Mouse (Mus musculus) embryonic facial prominence, embryonic 11.5 days (tissue): Measurements from ENCODE around the gene Rabl3. TPM values are rescaled to one million over a fixed set of nuclear protein-coding genes. Genes with fewer than 3 reads are reported as not detected.

Experiments
- ATAC-seq: fragments of 200-750 bp; cut with Nextera tagmentation; replicated peaks from 2 replicates; pipeline ENCODE4 v1.8.0; 2017; ENCODE audit warnings: low read depth; ENCODE audit not compliant: insufficient number of reproducible peaks, low FRiP score, low TSS enrichment
- DNase-seq: peaks from one replicate; pipeline ENCODE4 v3.0.0-alpha.2; 2015; ENCODE audit warnings: low spot score
- H3K27ac ChIP-seq: fragments of 300-500 bp; sonication (generic); replicated peaks from 2 replicates; pipeline ENCODE4 v1.5.1; 2014; ENCODE audit warnings: mild to moderate bottlenecking, low read depth, low read length, control low read depth
- H3K27me3 ChIP-seq: fragments of 300-500 bp; sonication (generic); 2 replicates; pipeline ENCODE4 v1.6.1; 2014; ENCODE audit warnings: mild to moderate bottlenecking, low read length, moderate library complexity, mixed read lengths; ENCODE audit not compliant: control insufficient read depth, insufficient read depth
- H3K36me3 ChIP-seq: fragments of 300-500 bp; sonication (generic); replicated peaks from 2 replicates; pipeline ENCODE4 v1.6.1; 2014; ENCODE audit warnings: low read depth, mild to moderate bottlenecking, low read length, moderate library complexity, mixed read lengths; ENCODE audit not compliant: control insufficient read depth, insufficient read depth
- H3K4me1 ChIP-seq: fragments of 300-500 bp; sonication (generic); 2 replicates; pipeline ENCODE4 v1.6.1; 2014; ENCODE audit warnings: low read length, mixed read lengths; ENCODE audit not compliant: control insufficient read depth, insufficient read depth
- H3K4me2 ChIP-seq: fragments of 300-500 bp; sonication (generic); 2 replicates; pipeline ENCODE4 v1.6.1; 2014; ENCODE audit warnings: low read depth, mild to moderate bottlenecking, control low read depth, low read length, moderate library complexity
- H3K4me3 ChIP-seq: fragments of 300-500 bp; sonication (generic); 2 replicates; pipeline ENCODE4 v1.5.1; 2014; ENCODE audit warnings: low read depth, low read length, control low read depth
- H3K9ac ChIP-seq: fragments of 300-500 bp; sonication (generic); replicated peaks from 2 replicates; pipeline ENCODE4 v1.6.1; 2014; ENCODE audit warnings: mild to moderate bottlenecking, control low read depth, low read length
- H3K9me3 ChIP-seq: fragments of 300-500 bp; sonication (generic); replicated peaks from 2 replicates; pipeline ENCODE4 v1.6.1; 2016; ENCODE audit warnings: mild to moderate bottlenecking, low read length, inconsistent platforms, mixed read lengths; ENCODE audit not compliant: control insufficient read depth
- WGBS: fragments of 180-500 bp; shearing (Covaris S2); extraction: QIAGEN DNeasy Blood & Tissue Kit; methylation state at CpG from one replicate; pipeline ENCODE4 v1.1.7; 2014; 5-methylcytosine and 5-hydroxymethylcytosine counted together
- polyA plus RNA-seq: library from polyadenylated mRNA; unstranded; fragments of >200 nt; fragmentation: Nextera tagmentation; extraction: Ambion mirVana; gene quantifications from 2 replicates; pipeline ENCODE4 v1.2.1, GENCODE M21; 2014

Gene Rabl3
- 41.2 and 44.9 TPM in 2 replicates for polyA plus RNA-seq

DNA sequence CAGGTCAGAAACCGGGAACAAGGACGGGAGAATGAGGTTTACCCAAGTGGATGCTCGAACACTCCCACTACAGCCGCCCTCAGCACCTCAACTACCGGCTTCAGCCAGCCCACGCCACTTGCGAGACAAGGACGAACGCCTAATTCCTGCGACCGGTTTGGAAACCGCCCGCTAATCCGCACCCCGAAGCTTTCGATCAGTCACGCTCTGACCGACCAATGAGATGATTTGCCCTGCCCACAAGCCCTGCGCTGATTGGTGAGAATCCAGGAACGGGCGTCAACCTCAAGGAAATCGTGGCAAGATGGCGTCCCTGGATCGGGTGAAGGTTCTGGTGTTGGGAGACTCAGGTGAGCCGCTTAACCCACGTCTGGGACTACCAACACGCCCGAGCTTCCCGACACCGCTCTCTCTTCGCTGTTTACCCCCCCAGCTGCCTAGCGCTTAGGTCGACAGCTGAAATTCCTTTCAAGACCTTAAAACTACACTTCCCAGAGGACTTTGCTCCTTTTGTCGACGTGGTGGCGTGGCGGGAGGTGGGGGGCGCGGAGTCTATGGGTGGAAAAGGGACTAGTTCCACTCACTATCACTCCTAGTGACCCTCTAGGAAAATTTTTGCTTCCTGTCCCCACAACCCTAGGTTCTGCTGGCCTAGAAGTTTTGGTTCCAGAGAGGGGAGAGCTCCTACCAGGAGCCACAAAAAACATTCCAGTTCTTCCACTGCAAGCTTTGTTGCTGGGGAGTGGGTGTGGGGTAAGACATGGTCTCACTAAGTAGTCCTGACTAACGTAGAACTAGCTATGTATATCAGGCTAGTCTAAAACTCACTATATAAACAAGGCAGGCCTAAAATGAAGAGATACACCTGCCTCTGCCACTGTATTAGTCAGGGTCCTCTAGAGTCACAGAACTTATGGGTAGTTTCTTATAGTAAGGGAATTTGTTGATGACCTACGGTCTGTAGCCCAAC is at the start of gene Rabl3, which contains the start of gene Gtf2e1:
Gene Rabl3, plus strand, starts transcription at position 275 of the 970 bp plus-strand sequence.
Gene Gtf2e1, minus strand, starts transcription at position 179 of the 970 bp plus-strand sequence.
- ATAC-seq: peak; percentile 99
- Histone ChIP-seq H3K9me3 (no peaks in the 10 kb centered on the region), H3K4me2 (peak within 1 kb of the TSS; percentile 81), H3K4me1 (no peaks in the 10 kb centered on the region), H3K9ac (peak within 1 kb of the TSS; percentile 93), H3K36me3 (no peaks in the 10 kb centered on the region), H3K4me3 (peak within 1 kb of the TSS; percentile 82), H3K27me3 (no peaks in the 10 kb centered on the region), H3K27ac (peak within 1 kb of the TSS; percentile 75)
- 1% methylated on average over 41 of the region's 41 CpGs for WGBS
- peak; percentile 99 for DNase-seq

DNA sequence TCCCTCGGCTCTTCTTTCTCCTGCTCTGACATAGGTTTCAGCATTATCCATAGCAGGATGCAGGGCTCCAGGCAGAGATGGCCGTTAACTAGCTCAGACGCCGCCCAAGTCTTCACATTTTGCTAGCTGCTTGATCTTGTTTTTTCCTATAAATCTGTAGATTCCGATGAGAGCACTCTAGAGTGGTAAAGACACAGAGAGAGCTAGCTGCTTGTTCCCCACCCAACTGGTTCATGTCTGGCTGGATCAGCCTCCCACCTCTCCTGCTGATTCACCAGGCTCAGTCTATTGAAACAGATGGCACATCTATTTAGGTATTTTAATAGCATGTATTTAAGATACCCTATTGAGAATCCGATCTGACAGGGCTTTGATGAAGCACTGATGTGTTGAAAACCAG is 44.7 kb upstream of the Rabl3 start:
- Histone ChIP-seq H3K27ac (no peak overlapping the region), H3K36me3 (no peaks in the 10 kb centered on the region), H3K9ac (no peak overlapping the region), H3K4me1 (no peaks in the 10 kb centered on the region), H3K27me3 (no peaks in the 10 kb centered on the region), H3K4me2 (no peak overlapping the region), H3K4me3 (no peak overlapping the region), H3K9me3 (no peaks in the 10 kb centered on the region)
- no peak for ATAC-seq
- 85% methylated on average over 6 of the region's 6 CpGs for WGBS
- DNase-seq: no peak

DNA sequence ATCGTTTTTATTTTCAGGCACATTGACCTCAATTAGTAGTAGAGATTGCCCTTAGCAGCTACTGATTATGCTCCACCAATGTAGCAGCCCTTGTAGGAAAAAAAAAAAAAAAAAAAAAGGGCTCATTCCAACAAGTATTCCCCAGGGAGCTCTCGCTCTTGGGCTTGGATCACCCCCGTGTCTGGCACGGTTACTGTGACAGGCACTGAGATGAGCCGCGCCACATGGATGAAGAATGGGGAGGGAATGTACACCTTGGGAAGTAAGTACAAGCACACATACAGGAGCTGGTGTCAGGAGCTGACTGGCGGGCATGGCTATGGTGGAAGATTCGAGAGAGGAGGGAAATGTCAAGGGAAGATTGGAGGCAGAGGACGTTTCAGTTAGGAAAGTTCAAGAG is 41.1 kb upstream of the Rabl3 start:
- Histone ChIP-seq H3K4me2 (no peak overlapping the region), H3K27me3 (no peaks in the 10 kb centered on the region), H3K27ac (no peak overlapping the region), H3K36me3 (no peaks in the 10 kb centered on the region), H3K4me1 (no peaks in the 10 kb centered on the region), H3K9ac (no peak overlapping the region), H3K9me3 (no peaks in the 10 kb centered on the region), H3K4me3 (no peak overlapping the region)
- DNase-seq (no peak), ATAC-seq (no peak)
- 76% methylated on average over 9 of the region's 9 CpGs for WGBS

DNA sequence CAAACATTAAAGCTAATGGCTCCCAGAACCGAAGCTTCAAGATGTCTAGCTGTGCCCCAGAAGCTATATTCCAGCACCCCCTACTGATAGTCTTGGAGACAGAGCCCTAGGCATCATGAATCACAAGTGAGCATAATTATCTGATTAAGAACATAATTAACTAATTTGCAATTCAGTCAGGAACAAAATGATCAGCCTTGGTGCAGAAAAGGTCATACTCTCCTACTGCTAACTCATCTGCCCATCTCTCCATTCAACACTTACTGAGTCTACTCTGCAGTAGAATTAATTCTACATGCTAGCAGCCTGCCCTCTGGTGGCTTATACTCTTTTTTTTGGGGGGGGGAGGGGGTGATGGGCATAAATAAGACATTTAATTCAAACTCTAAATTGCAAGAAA is 35.2 kb upstream of the Rabl3 start:
- H3K9ac ChIP-seq: no peak overlapping the region
- DNase-seq (no peak), ATAC-seq (no peak)
- H3K9me3 ChIP-seq: no peaks in the 10 kb centered on the region
- H3K4me3 ChIP-seq: no peak overlapping the region
- H3K27ac ChIP-seq: no peak overlapping the region
- no peaks in the 10 kb centered on the region for H3K36me3 ChIP-seq
- 67% methylated on average over 1 of the region's 1 CpGs for WGBS
- no peaks in the 10 kb centered on the region for H3K27me3 ChIP-seq
- no peak overlapping the region for H3K4me2 ChIP-seq
- no peaks in the 10 kb centered on the region for H3K4me1 ChIP-seq

DNA sequence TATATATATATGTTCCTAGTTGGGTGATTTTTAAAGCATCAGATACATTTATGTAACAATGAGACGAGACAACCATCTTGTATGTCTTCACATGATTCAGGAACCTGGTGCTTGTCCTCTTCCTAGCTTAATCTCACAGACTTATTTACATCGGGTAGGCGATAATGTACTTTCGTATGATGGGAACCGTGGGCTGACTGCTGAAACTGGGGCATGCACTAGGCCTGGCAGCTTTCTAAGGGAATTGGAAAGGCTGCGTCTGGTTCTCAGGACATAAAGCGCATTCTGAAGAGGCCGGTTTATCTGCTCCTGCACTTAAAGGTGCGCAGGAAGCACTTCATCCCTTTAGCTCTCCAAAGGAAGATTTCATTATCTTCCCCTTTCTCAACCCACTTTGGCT is 32.9 kb upstream of the Rabl3 start:
- no peak for ATAC-seq
- 91% methylated on average over 9 of the region's 9 CpGs for WGBS
- H3K27me3 ChIP-seq: no peaks in the 10 kb centered on the region

DNA sequence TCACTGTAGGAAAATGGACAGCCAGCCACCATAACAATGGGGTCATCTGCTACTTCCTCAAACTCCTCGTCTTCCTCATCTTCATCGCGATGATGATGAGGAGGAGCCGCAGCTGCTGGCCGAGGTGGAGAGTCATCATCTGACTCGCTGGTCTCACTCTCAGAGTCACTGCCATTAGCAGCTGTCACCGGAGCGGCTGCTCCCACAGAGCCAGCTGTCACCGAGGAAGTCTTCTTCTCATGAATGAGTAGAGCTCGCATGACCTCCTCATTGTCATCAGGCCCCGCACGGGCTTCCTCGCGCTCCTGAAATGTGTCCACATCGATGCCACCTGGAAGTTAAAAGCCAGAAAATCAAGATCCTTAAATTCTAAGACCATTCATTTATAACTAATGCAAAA is 28.2 kb upstream of the Rabl3 start:
- H3K9me3 ChIP-seq: no peaks in the 10 kb centered on the region
- no peak overlapping the region for H3K4me3 ChIP-seq
- H3K27ac ChIP-seq: no peak overlapping the region
- no peaks in the 10 kb centered on the region for H3K27me3 ChIP-seq
- DNase-seq (no peak), ATAC-seq (no peak)
- H3K4me2 ChIP-seq: no peak overlapping the region
- no peaks in the 10 kb centered on the region for H3K4me1 ChIP-seq
- H3K36me3 ChIP-seq: peaks cover 8% of the 10 kb centered on the region
- H3K9ac ChIP-seq: no peak overlapping the region
- WGBS: 95% methylated on average over 15 of the region's 15 CpGs

More for the DNA sequence above, 32.9 kb upstream of the Rabl3 start:
- Histone ChIP-seq H3K4me2 (no peak overlapping the region), H3K9me3 (no peaks in the 10 kb centered on the region), H3K36me3 (peaks cover 8% of the 10 kb centered on the region; the same call in 1 of the 2 replicates), H3K27ac (no peak overlapping the region), H3K4me3 (no peak overlapping the region), H3K9ac (no peak overlapping the region), H3K4me1 (no peaks in the 10 kb centered on the region)
- no peak for DNase-seq

DNA sequence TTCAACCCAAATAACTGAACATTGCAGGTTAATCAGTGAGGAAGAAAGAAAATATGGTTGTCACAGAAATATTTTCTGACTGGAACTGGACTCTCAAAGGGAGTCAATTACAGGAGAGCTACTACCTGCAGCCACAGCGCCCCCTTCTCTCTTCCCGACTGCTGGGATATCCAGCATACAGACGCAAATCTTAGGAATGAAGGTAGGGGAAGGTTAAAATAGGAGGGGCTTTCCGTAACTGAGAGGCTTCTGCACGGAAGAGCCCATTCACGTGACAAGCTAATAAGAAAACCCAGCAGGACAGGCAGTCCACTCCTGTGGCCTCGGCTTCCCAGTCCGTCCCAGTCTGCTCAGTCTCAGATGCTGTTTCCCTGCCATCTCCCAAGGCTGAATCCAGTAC is 25.0 kb upstream of the Rabl3 start:
- DNase-seq (no peak), ATAC-seq (no peak)
- Histone ChIP-seq H3K27me3 (no peaks in the 10 kb centered on the region), H3K9ac (no peak overlapping the region), H3K36me3 (peaks cover 8% of the 10 kb centered on the region), H3K4me1 (no peaks in the 10 kb centered on the region), H3K4me3 (no peak overlapping the region), H3K27ac (no peak overlapping the region), H3K4me2 (no peak overlapping the region), H3K9me3 (no peaks in the 10 kb centered on the region)
- 88% methylated on average over 8 of the region's 8 CpGs for WGBS

DNA sequence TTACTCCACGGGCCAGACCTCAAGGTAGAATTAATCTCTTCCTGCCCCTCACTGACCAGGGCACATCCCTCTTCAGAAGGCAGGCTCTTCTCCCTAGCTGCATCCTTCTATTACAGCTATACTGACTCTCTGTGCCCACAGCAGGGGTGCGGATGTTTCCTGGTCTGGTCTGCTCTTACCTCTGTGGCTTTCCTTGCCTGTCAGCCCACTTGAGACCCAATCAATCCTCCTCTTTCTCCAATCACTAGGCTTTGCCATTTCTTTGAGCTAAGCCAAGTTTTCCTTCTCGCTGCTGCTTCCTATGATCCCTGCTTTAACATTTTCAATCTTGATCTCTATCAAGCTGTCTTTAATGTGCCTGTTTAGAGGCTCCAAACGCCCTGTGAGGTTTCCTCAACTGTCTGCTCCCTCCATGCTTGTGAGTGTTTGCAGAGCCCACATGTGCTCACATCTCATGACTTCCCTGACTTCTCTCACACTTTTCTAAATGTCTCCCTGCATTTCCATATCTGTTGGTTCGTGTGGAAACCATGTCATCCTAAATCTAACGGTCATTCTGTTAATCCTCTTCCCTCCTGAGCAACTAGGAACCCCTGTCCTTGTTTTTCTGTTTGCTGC is 23.2 kb upstream of the Rabl3 start:
- H3K36me3 ChIP-seq: no peaks in the 10 kb centered on the region; the same call in none of the 2 replicates
- H3K4me3 ChIP-seq: no peak overlapping the region
- H3K27me3 ChIP-seq: no peaks in the 10 kb centered on the region
- H3K4me2 ChIP-seq: no peak overlapping the region
- WGBS: 86% methylated on average over 6 of the region's 6 CpGs
- no peak overlapping the region for H3K9ac ChIP-seq
- ATAC-seq (no peak), DNase-seq (no peak)
- H3K4me1 ChIP-seq: no peaks in the 10 kb centered on the region
- no peaks in the 10 kb centered on the region for H3K9me3 ChIP-seq
- no peak overlapping the region for H3K27ac ChIP-seq
